Mouse (Mus musculus) CD4-positive helper T cell, adult 2 months (primary cell): ENCODE measurements around the gene Gm7257.

Source experiments
- DNase-seq: peaks from one replicate; pipeline ENCODE4 v3.0.0-alpha.2; 2012; ENCODE audit warnings: low read depth, missing footprints, low spot score

Gene Gm7257

DNA sequence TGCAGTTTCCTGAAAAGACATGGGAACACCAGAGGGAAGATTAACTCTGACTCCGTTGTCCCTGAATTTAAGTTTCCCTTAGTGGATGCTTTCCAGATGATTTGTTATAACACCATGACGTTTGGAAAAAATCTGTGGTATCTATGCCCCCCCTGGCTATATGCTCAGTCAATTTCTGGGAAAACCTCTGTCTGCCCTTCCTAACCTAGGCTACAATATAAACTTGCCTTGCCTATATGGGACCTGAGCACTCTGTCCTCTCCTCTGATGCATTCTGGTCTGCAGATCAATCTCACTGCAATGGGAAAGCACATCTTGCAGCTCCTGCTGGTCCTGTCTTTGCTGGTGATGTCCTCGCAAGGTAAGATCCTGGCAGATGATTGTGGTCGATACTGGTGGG lies at the start of gene Gm7257:
Gene Gm7257, plus strand, starts transcription at position 301 of the 400 bp plus-strand sequence.
- DNase-seq = no peak

DNA sequence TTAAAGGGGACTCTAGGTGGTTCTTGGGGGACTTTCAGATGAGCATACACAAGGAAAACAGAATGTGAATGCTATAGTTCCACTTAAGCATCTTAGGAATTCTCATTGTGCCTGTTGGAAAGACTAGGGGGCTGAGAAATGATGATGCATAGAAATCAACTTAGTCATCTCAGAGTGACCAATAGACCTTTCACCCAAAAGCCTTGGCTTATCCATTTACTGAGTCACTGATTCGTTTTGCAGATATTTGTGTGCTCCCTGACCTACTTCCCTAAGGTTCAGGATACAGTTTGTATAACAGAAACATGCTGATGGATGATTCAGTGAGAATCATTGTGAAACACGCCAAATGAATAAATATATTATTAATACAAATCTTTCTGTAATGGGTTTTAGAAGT lies 28.7 kb upstream of the Gm7257 start:
- DNase-seq = no peak

DNA sequence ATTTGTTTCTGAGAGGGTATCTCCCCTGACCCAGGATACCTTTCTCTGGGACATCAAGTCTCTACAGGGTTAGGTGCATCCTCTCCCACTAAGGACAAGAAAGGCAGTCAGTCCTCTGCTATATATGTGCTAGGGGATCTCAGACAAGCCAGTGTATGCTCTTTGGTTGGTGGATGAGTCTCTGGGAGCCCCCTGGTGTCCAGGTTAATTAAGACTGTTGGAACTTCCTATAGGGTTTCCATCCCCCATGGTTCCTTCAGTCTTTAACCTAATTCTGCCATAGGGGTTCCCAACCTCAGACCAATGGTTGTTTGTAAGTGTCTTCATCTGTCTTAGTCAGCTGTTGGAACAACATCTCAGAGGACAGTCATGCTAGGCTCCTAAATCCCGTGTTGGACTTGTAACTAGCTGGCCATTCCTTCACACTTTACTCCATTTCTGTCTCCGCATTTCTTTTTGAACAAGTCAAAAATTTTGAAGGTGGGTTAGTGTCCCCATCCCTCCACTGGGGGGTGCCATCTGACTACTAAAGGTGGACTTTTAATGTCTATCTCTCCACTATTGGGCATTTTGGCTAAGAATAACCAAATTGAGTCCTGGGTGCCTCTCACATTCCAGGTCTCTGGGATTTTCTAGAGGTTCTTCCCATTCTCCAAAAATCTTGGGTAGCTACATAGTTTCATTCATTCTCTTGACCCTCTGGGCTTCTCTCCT lies 3.5 kb downstream of the Gm7257 start:
- DNase-seq = no peak

DNA sequence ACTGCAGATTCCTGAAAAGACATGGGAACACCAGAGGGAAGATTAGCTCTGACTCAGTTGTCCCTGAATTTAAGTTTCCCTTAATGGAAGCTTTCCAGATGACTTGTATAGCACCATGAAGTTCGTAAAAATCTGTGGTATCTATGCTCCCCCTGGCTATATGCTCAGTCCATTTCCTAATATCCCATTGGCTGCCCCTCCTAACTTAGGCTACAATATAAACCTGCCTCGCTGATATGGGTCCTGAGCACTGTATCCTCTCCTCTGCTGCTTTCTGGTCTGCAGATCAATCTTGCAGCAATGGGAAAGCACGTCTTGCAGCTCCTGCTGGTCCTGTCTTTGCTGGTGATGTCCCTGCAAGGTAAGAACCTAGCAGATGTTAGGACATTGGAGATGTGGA lies 43.7 kb downstream of the Gm7257 start, which contains the start of gene Gm9513:
Gene Gm9513, plus strand, starts transcription at position 301 of the 400 bp plus-strand sequence.
- DNase-seq = no peak
